Mouse (Mus musculus) kidney, adult 2 months (tissue): Measurements from ENCODE around the gene Zscan12.

ENCODE experiments used
- CTCF ChIP-seq: fragments of 200-500 bp; conservative IDR thresholded peaks from 2 replicates; pipeline ENCODE4 v1.5.1; 2011; ENCODE audit warnings: low read depth, mild to moderate bottlenecking, control low read depth, low read length, moderate library complexity, mixed read lengths; ENCODE audit not compliant: insufficient read depth, insufficient read length
- POLR2A ChIP-seq: fragments of 200-500 bp; IDR thresholded peaks from one replicate; pipeline ENCODE4 v1.6.1; 2011; ENCODE audit warnings: low read depth, low read length, control low read depth

GRCm38 (mm10) chr13:21377773-21378172 is 15.2 kb downstream of the Zscan12 start:
- TF ChIP-seq CTCF: no peak
- TF ChIP-seq POLR2A: no peak
